Mouse (Mus musculus) kidney, adult 2 months (tissue): ENCODE results near the gene Mrc1.

Source experiments
- CTCF ChIP-seq: fragments of 200-500 bp; conservative IDR thresholded peaks from 2 replicates; pipeline ENCODE4 v1.5.1; 2011; ENCODE audit warnings: low read depth, mild to moderate bottlenecking, control low read depth, low read length, moderate library complexity, mixed read lengths; ENCODE audit not compliant: insufficient read depth, insufficient read length
- POLR2A ChIP-seq: fragments of 200-500 bp; IDR thresholded peaks from one replicate; pipeline ENCODE4 v1.6.1; 2011; ENCODE audit warnings: low read depth, low read length, control low read depth

DNA sequence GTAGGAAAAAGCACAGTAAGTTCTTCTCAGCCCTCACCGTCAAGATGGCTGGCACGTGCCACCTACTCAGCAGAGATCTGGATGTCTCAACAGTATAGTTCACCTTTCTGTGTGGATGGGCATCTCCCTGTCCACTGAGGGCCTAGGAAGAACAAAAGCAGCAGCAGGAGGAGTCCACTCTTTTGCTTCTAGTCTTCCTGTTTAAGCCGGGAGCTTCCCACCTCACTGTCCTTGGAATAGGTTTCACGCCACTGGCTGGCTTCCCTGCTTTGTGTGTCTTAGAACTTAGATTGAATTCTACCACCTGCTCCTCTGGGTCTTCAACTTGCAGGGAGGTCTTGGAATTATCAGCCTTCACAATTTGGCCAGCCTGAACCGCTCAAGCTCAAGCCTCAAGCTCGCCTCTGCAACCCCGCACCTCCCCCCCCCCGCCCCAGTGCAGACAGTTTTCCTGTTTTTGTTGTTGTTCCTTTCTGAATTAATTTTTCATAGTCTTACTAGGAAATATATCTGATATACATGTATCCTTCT, 113.2 kb downstream of the Mrc1 start:
- TF ChIP-seq POLR2A, result no peak
- no peak for TF ChIP-seq CTCF
